Mouse (Mus musculus) cerebellum, adult 2 months (tissue): ENCODE data around the gene Tet3. TPM values are rescaled to one million over a fixed set of nuclear protein-coding genes. Genes with fewer than 3 reads are reported as not detected.
A peak's percentile ranks its signal among the peaks of the same experiment; 100 is the strongest.

Experiments used
- DNase-seq, 2 experiments: peaks; one replicate each; pipeline ENCODE4 v3.0.0; 2021
- H3K27ac ChIP-seq: fragments of 200-500 bp; 2 replicates; pipeline ENCODE4 v1.5.1; 2012; ENCODE audit warnings: low read length, control low read depth, inconsistent platforms; ENCODE audit not compliant: insufficient read depth
- H3K27me3 ChIP-seq: fragments of 200-500 bp; 2 replicates; pipeline ENCODE4 v1.6.1; 2012; ENCODE audit warnings: inconsistent platforms, mild to moderate bottlenecking, low read length, moderate library complexity; ENCODE audit not compliant: control insufficient read depth, insufficient read depth
- H3K4me1 ChIP-seq: fragments of 200-500 bp; 2 replicates; pipeline ENCODE4 v1.6.1; 2011; ENCODE audit warnings: low read length; ENCODE audit not compliant: control insufficient read depth, insufficient read depth
- H3K4me3 ChIP-seq: fragments of 200-500 bp; replicated peaks from 2 replicates; pipeline ENCODE3; 2011; ENCODE audit warnings: mild to moderate bottlenecking, low read depth, low read length, control low read depth; ENCODE audit not compliant: insufficient read depth
- CTCF ChIP-seq: fragments of 200-500 bp; IDR thresholded peaks from 2 replicates; pipeline ENCODE4 v1.5.1; 2011; ENCODE audit warnings: low read depth, mild to moderate bottlenecking, control low read depth, low read length, moderate library complexity, borderline replicate concordance; ENCODE audit not compliant: insufficient read depth
- POLR2A ChIP-seq: fragments of 200-500 bp; IDR thresholded peaks from 2 replicates; pipeline ENCODE4 v1.6.1; 2011; ENCODE audit warnings: low read length, control low read depth, borderline replicate concordance; ENCODE audit not compliant: insufficient read depth
- WGBS: fragments of 180-500 bp; shearing (Covaris S2); methylation state at CpG from one replicate; pipeline ENCODE4 v1.1.7; 2018; 5-methylcytosine and 5-hydroxymethylcytosine counted together
- polyA plus RNA-seq: library from polyadenylated mRNA; depleted of rRNA; stranded (reverse); fragments of >200 nt; gene quantifications from 2 replicates; pipeline ENCODE4 v1.2.3, GENCODE M21; 2012

Tet3 gene
- polyA plus RNA-seq, 1 experiment, result 22.5 TPM

DNA sequence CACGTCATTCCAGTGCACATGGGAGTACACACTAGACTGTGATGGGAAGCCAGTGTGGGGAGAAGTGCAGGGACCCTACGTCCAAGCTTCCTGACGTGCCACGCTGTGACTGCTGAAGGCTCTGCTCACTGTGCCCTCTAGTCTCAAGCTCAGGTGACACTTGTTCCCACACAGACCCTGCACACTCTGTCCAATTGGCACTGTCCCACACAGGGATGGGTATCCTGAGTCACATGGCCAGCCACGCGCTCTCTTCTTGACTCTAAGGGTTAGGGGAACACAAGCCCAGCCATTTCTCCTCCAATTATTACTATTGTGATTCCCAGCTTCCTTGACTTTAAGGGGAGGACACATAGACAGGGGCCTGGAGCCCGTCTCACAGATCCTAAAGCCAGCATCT lies 24.9 kb upstream of the Tet3 start:
- no peak for TF ChIP-seq POLR2A
- no peak for TF ChIP-seq CTCF
- Histone ChIP-seq H3K27ac (no peak overlapping the region), H3K4me1 (no peaks in the 10 kb centered on the region; the same call in 1 of the 2 replicates), H3K27me3 (no peaks in the 10 kb centered on the region), H3K4me3 (no peak overlapping the region)
- DNase-seq, result no peak
- 95% methylated on average over 7 of the region's 7 CpGs for WGBS

- Histone ChIP-seq H3K4me3 (no peak overlapping the region), H3K27ac (no peak overlapping the region), H3K27me3 (no peaks in the 10 kb centered on the region), H3K4me1 (no peaks in the 10 kb centered on the region; the same call in 1 of the 2 replicates)
- TF ChIP-seq POLR2A, result no peak
- TF ChIP-seq CTCF, result no peak
- WGBS, result 86% methylated on average over 10 of the region's 10 CpGs
- no peak for DNase-seq
These were observed 23.7 kb upstream of the Tet3 start for GRCm38 (mm10) chr6:83482418-83483085.

- TF ChIP-seq CTCF (no peak), POLR2A (no peak)
- Histone ChIP-seq H3K27ac (no peak overlapping the region), H3K4me3 (no peak overlapping the region), H3K27me3 (no peaks in the 10 kb centered on the region), H3K4me1 (no peaks in the 10 kb centered on the region)
- DNase-seq, result no peak
- WGBS, result 91% methylated on average over 6 of the region's 6 CpGs
These were observed 21.3 kb upstream of the Tet3 start for GRCm38 (mm10) chr6:83480019-83480655.

GRCm38 (mm10) chr6:83479193-83479592 lies 20.3 kb upstream of the Tet3 start:
- H3K4me3 ChIP-seq, result no peak overlapping the region
- DNase-seq, result no peak
- TF ChIP-seq POLR2A, result no peak
- no peak for TF ChIP-seq CTCF
- no peak overlapping the region for H3K27ac ChIP-seq
- H3K27me3 ChIP-seq, result no peaks in the 10 kb centered on the region
- 84% methylated on average over 2 of the region's 2 CpGs for WGBS
- H3K4me1 ChIP-seq, result no peaks in the 10 kb centered on the region

- DNase-seq, result peak in 1 of 2 experiments; percentile 33
- H3K4me1 ChIP-seq, result no peaks in the 10 kb centered on the region; the same call in 1 of the 2 replicates
- 90% methylated on average over 7 of the region's 7 CpGs for WGBS
- H3K27ac ChIP-seq, result no peak overlapping the region
- no peak overlapping the region for H3K4me3 ChIP-seq
- TF ChIP-seq POLR2A (no peak), CTCF (no peak)
- H3K27me3 ChIP-seq, result no peaks in the 10 kb centered on the region
These were observed 19.7 kb upstream of the Tet3 start for GRCm38 (mm10) chr6:83478628-83479027.

DNA sequence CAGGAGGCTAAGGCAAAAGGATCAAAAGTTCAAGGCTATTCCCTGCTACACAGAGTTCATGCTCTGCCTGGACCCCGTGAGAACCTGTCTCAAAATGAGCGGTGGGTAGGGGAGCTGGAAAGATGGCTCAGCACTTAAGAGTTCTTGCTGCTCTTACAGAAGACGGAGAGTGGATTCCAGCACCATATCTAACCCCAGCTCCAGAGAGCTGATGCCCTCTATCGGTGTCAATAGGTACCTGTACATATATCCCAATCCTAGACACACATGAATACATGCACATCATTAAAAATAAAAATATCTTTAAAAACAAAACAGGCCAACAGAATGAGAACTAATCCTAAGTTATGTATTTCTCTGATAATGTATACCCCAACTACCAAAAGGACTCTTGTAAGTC lies 19.3 kb upstream of the Tet3 start:
- H3K4me1 ChIP-seq, result peaks cover 3% of the 10 kb centered on the region; the same call in 1 of the 2 replicates
- H3K27me3 ChIP-seq, result no peaks in the 10 kb centered on the region
- 60% methylated on average over 4 of the region's 4 CpGs for WGBS
- TF ChIP-seq CTCF, result peak; percentile 7; the same call in 1 of the 2 replicates
- no peak for TF ChIP-seq POLR2A
- no peak overlapping the region for H3K27ac ChIP-seq
- no peak overlapping the region for H3K4me3 ChIP-seq
- no peak for DNase-seq

GRCm38 (mm10) chr6:83475431-83475830 lies 16.5 kb upstream of the Tet3 start:
- Histone ChIP-seq H3K27me3 (no peaks in the 10 kb centered on the region), H3K4me1 (peaks cover 12% of the 10 kb centered on the region), H3K4me3 (no peak overlapping the region), H3K27ac (no peak overlapping the region)
- TF ChIP-seq POLR2A, result no peak
- TF ChIP-seq CTCF, result no peak
- DNase-seq, result no peak
- WGBS, result 65% methylated on average over 7 of the region's 7 CpGs

- DNase-seq, result peak; percentile 78
- peaks cover 12% of the 10 kb centered on the region for H3K4me1 ChIP-seq
- H3K27me3 ChIP-seq, result no peaks in the 10 kb centered on the region
- 13% methylated on average over 9 of the region's 9 CpGs for WGBS
- no peak overlapping the region for H3K4me3 ChIP-seq
- TF ChIP-seq CTCF (no peak), POLR2A (no peak)
- no peak overlapping the region for H3K27ac ChIP-seq
These were observed 14.4 kb upstream of the Tet3 start for GRCm38 (mm10) chr6:83473240-83473639.
